Mouse (Mus musculus) embryonic facial prominence, embryonic 14.5 days (tissue): ENCODE results near the gene F10. TPM values are rescaled to one million over a fixed set of nuclear protein-coding genes. Genes with fewer than 3 reads are reported as not detected.
A peak's percentile ranks its signal among the peaks of the same experiment; 100 is the strongest.

Experiments
- ATAC-seq: fragments of 200-750 bp; cut with Nextera tagmentation; 2 replicates; pipeline ENCODE4 v1.8.0; 2017; ENCODE audit warnings: low read depth, moderate number of reproducible peaks, moderate TSS enrichment
- DNase-seq: peaks from one replicate; pipeline ENCODE4 v3.0.0-alpha.2; 2015; ENCODE audit warnings: low spot score
- H3K27ac ChIP-seq: fragments of 300-500 bp; sonication (generic); replicated peaks from 2 replicates; pipeline ENCODE4 v1.5.1; 2014; ENCODE audit warnings: low read depth, mild to moderate bottlenecking, low read length, moderate library complexity
- H3K27me3 ChIP-seq: fragments of 300-500 bp; sonication (generic); replicated peaks from 2 replicates; pipeline ENCODE4 v1.6.1; 2014; ENCODE audit warnings: low read length; ENCODE audit not compliant: control insufficient read depth, insufficient read depth
- H3K36me3 ChIP-seq: fragments of 300-500 bp; sonication (generic); 2 replicates; pipeline ENCODE4 v1.6.1; 2014; ENCODE audit warnings: low read length, mixed read lengths; ENCODE audit not compliant: control insufficient read depth, insufficient read depth
- H3K4me1 ChIP-seq: fragments of 300-500 bp; sonication (generic); 2 replicates; pipeline ENCODE4 v1.6.1; 2014; ENCODE audit warnings: antibody characterized with exemption, low read length; ENCODE audit not compliant: control insufficient read depth, insufficient read depth
- H3K4me2 ChIP-seq: fragments of 300-500 bp; sonication (generic); 2 replicates; pipeline ENCODE4 v1.6.1; 2014; ENCODE audit warnings: low read depth, mild to moderate bottlenecking, low read length, moderate library complexity, mixed read lengths
- H3K4me3 ChIP-seq: fragments of 300-500 bp; sonication (generic); 2 replicates; pipeline ENCODE4 v1.5.1; 2014; ENCODE audit warnings: low read depth, mild to moderate bottlenecking, low read length
- H3K9ac ChIP-seq: fragments of 300-500 bp; sonication (generic); 2 replicates; pipeline ENCODE4 v1.6.1; 2014; ENCODE audit warnings: low read depth, mild to moderate bottlenecking, low read length, moderate library complexity, mixed read lengths
- H3K9me3 ChIP-seq: fragments of 300-500 bp; sonication (generic); 2 replicates; pipeline ENCODE4 v1.6.1; 2016; ENCODE audit warnings: low read length; ENCODE audit not compliant: control insufficient read depth
- WGBS: fragments of 180-500 bp; shearing (Covaris S2); extraction: QIAGEN DNeasy Blood & Tissue Kit; methylation state at CpG from one replicate; pipeline ENCODE4 v1.1.7; 2014; 5-methylcytosine and 5-hydroxymethylcytosine counted together
- polyA plus RNA-seq: library from polyadenylated mRNA; unstranded; fragments of >200 nt; fragmentation: Nextera tagmentation; extraction: Ambion mirVana; gene quantifications from 2 replicates; pipeline ENCODE4 v1.2.1, GENCODE M21; 2014

F10 gene
- polyA plus RNA-seq: 0.38 and 0.48 TPM in 2 replicates

GRCm38 (mm10) chr8:13037015-13037414 lies at the start of gene F10:
Gene F10 (plus strand): TSS chr8:13037308.
- H3K27ac ChIP-seq: no peak within 1 kb of the TSS
- DNase-seq (no peak), ATAC-seq (no peak)

GRCm38 (mm10) chr8:12987571-12987970 lies 49.5 kb upstream of the F10 start:
- no peaks in the 10 kb centered on the region for H3K9me3 ChIP-seq
- ATAC-seq (no peak), DNase-seq (no peak)
- H3K4me1 ChIP-seq: no peaks in the 10 kb centered on the region
- no peaks in the 10 kb centered on the region for H3K27me3 ChIP-seq
- no peak overlapping the region for H3K4me2 ChIP-seq
- H3K9ac ChIP-seq: no peak overlapping the region
- no peak overlapping the region for H3K4me3 ChIP-seq
- 73% methylated on average over 8 of the region's 8 CpGs for WGBS
- H3K36me3 ChIP-seq: peaks cover 5% of the 10 kb centered on the region; the same call in 1 of the 2 replicates
- H3K27ac ChIP-seq: no peak overlapping the region

More at GRCm38 (mm10) chr8:13037015-13037414, at the start of gene F10:
- no peaks in the 10 kb centered on the region for H3K4me1 ChIP-seq
- no peak within 1 kb of the TSS for H3K9ac ChIP-seq
- H3K27me3 ChIP-seq: no peaks in the 10 kb centered on the region
- WGBS: 61% methylated on average over 7 of the region's 7 CpGs
- no peaks in the 10 kb centered on the region for H3K36me3 ChIP-seq
- no peak within 1 kb of the TSS for H3K4me3 ChIP-seq
- H3K4me2 ChIP-seq: no peak within 1 kb of the TSS
- no peaks in the 10 kb centered on the region for H3K9me3 ChIP-seq

GRCm38 (mm10) chr8:12988722-12989430 lies 48.2 kb upstream of the F10 start:
- Histone ChIP-seq H3K4me3 (no peak overlapping the region), H3K4me1 (no peaks in the 10 kb centered on the region), H3K9ac (no peak overlapping the region), H3K27ac (no peak overlapping the region), H3K4me2 (no peak overlapping the region), H3K27me3 (no peaks in the 10 kb centered on the region), H3K36me3 (peaks cover 5% of the 10 kb centered on the region; the same call in 1 of the 2 replicates), H3K9me3 (no peaks in the 10 kb centered on the region)
- 73% methylated on average over 13 of the region's 13 CpGs for WGBS
- ATAC-seq: no peak
- DNase-seq: no peak

GRCm38 (mm10) chr8:12991411-12991810 lies 45.7 kb upstream of the F10 start:
- H3K4me2 ChIP-seq: no peak overlapping the region
- H3K9ac ChIP-seq: no peak overlapping the region
- H3K4me1 ChIP-seq: peaks cover 10% of the 10 kb centered on the region
- ATAC-seq: peak; percentile 51
- H3K36me3 ChIP-seq: no peaks in the 10 kb centered on the region
- no peaks in the 10 kb centered on the region for H3K9me3 ChIP-seq
- H3K27ac ChIP-seq: no peak overlapping the region; the same call in 1 of the 2 replicates
- WGBS: 81% methylated on average over 10 of the region's 10 CpGs
- no peaks in the 10 kb centered on the region for H3K27me3 ChIP-seq
- peak; percentile 63 for DNase-seq
- H3K4me3 ChIP-seq: no peak overlapping the region

- no peak for DNase-seq
- no peak for ATAC-seq
- 64% methylated on average over 5 of the region's 5 CpGs for WGBS
These were observed 42.6 kb upstream of the F10 start for GRCm38 (mm10) chr8:12994468-12994867.

GRCm38 (mm10) chr8:12995481-12995880 lies 41.6 kb upstream of the F10 start:
- peaks cover 12% of the 10 kb centered on the region; the same call in 1 of the 2 replicates for H3K36me3 ChIP-seq

More at GRCm38 (mm10) chr8:12994468-12994867, 42.6 kb upstream of the F10 start:
- Histone ChIP-seq H3K4me3 (no peak overlapping the region), H3K9ac (no peak overlapping the region), H3K27me3 (no peaks in the 10 kb centered on the region), H3K4me2 (no peak overlapping the region), H3K4me1 (peaks cover 25% of the 10 kb centered on the region), H3K36me3 (peaks cover 9% of the 10 kb centered on the region; the same call in 1 of the 2 replicates), H3K27ac (no peak overlapping the region), H3K9me3 (no peaks in the 10 kb centered on the region)

GRCm38 (mm10) chr8:12996831-12997275 lies 40.3 kb upstream of the F10 start:
- Histone ChIP-seq H3K9me3 (no peaks in the 10 kb centered on the region), H3K4me1 (peaks cover 25% of the 10 kb centered on the region), H3K4me2 (no peak overlapping the region), H3K36me3 (peaks cover 26% of the 10 kb centered on the region; the same call in 1 of the 2 replicates), H3K27ac (peak overlapping the region; percentile 63), H3K4me3 (no peak overlapping the region), H3K9ac (0 out of 2 replicates have a peak overlapping the region, but pooled peaks have one; percentile 34), H3K27me3 (no peaks in the 10 kb centered on the region)
- 36% methylated on average over 8 of the region's 8 CpGs for WGBS
- ATAC-seq (peak; percentile 84), DNase-seq (peak; percentile 78)

More at GRCm38 (mm10) chr8:12995481-12995880, 41.6 kb upstream of the F10 start:
- Histone ChIP-seq H3K27ac (peak overlapping the region; percentile 63), H3K27me3 (no peaks in the 10 kb centered on the region), H3K4me1 (peaks cover 25% of the 10 kb centered on the region), H3K9me3 (no peaks in the 10 kb centered on the region), H3K9ac (no peak overlapping the region), H3K4me2 (no peak overlapping the region), H3K4me3 (no peak overlapping the region)
- 46% methylated on average over 5 of the region's 5 CpGs for WGBS
- peak; percentile 73 for DNase-seq
- no peak for ATAC-seq

GRCm38 (mm10) chr8:12998331-12998730 lies 38.8 kb upstream of the F10 start:
- H3K4me1 ChIP-seq: peaks cover 25% of the 10 kb centered on the region
- no peak overlapping the region for H3K27ac ChIP-seq
- no peak overlapping the region for H3K9ac ChIP-seq
- no peak overlapping the region for H3K4me3 ChIP-seq
- peaks cover 40% of the 10 kb centered on the region; the same call in 1 of the 2 replicates for H3K36me3 ChIP-seq
- WGBS: 73% methylated on average over 7 of the region's 8 CpGs
- DNase-seq: no peak
- H3K4me2 ChIP-seq: no peak overlapping the region
- H3K9me3 ChIP-seq: no peaks in the 10 kb centered on the region
- no peak for ATAC-seq
- no peaks in the 10 kb centered on the region for H3K27me3 ChIP-seq
